Mouse (Mus musculus) lung, embryonic 15.5 days (tissue): ENCODE measurements at regions not wholly inside any gene's neighbourhood (a gene's known extent, or its start where the extent isn't known, plus 50 kb on each side); places are given as distances from the start of the nearest gene placed in this dataset.

Experiments
- ATAC-seq: fragments of 200-750 bp; cut with Nextera tagmentation; 2 replicates; pipeline ENCODE4 v1.8.0; 2017; ENCODE audit warnings: moderate number of reproducible peaks, borderline replicate concordance; ENCODE audit not compliant: low FRiP score, low TSS enrichment; ENCODE audit errors: extremely low read depth
- H3K27ac ChIP-seq: fragments of 300-500 bp; sonication (generic); 2 replicates; pipeline ENCODE4 v1.5.1; 2015; ENCODE audit warnings: moderate library complexity, mild to moderate bottlenecking, inconsistent platforms
- H3K27me3 ChIP-seq: fragments of 300-500 bp; sonication (generic); 2 replicates; pipeline ENCODE4 v1.6.1; 2015; ENCODE audit warnings: inconsistent platforms
- H3K36me3 ChIP-seq: fragments of 300-500 bp; sonication (generic); 2 replicates; pipeline ENCODE4 v1.6.1; 2015; ENCODE audit warnings: inconsistent platforms
- H3K4me1 ChIP-seq: fragments of 300-500 bp; sonication (generic); 2 replicates; pipeline ENCODE4 v1.6.1; 2015; ENCODE audit warnings: inconsistent platforms
- H3K4me2 ChIP-seq: fragments of 300-500 bp; sonication (generic); 2 replicates; pipeline ENCODE4 v1.6.1; 2015; ENCODE audit warnings: inconsistent platforms, mild to moderate bottlenecking, moderate library complexity
- H3K4me3 ChIP-seq: fragments of 300-500 bp; sonication (generic); 2 replicates; pipeline ENCODE4 v1.5.1; 2015; ENCODE audit warnings: mild to moderate bottlenecking, inconsistent platforms
- H3K9ac ChIP-seq: fragments of 300-500 bp; sonication (generic); 2 replicates; pipeline ENCODE4 v1.6.1; 2015; ENCODE audit warnings: inconsistent platforms
- H3K9me3 ChIP-seq: fragments of 300-500 bp; sonication (generic); 2 replicates; pipeline ENCODE4 v1.6.1; 2016; ENCODE audit warnings: inconsistent platforms
- WGBS: fragments of 180-500 bp; shearing (Covaris S2); methylation state at CpG from one replicate; pipeline ENCODE4 v1.1.7; 2015; 5-methylcytosine and 5-hydroxymethylcytosine counted together

DNA sequence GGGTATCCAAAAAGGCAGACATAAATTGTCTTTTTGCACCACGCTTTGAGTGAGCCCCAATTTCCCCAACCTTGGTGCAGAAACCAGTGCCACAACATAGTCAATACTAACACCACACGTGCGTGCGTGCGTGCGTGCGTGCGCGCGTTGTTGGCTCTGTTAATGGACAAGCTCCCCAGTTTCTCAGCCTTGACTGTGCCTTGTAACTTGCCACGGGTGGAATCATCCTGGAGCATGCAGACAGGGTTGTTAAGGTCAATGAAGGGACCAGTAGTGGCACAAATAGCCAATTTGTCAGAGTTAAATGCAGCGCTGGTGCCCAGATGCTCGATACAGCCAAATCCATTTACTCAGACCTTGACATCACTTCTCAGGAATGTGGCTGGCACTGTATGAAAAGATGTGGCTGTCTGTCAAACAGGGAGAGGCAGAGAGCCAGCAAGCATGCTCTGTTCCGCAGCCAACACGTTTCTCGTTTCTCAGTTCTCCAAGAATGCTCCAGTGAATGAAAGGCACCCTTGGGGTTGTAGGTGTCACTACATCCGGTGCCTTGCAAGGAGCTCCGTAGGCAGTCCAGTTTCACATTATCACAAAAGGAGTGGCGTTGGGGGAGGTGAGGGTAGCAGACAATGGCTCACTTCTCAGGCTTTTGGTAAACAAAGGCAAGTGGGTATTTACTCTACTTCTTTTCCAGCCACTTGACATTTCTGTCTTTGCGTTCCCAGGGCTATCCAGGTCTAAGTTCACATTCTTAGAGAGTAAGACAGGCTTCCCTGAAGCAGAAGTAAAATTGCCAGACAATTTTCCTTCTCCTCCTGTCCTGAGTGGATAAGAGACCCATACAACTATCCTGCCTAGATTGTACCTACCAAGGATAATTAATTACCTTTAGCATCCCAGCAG lies 53.2 kb upstream of the Usp27x start:
- Histone ChIP-seq H3K4me2 (peak overlapping the region; percentile 30), H3K27ac (peak overlapping the region; percentile 84)
- 46% methylated on average over 20 of the region's 20 CpGs for WGBS

More for the DNA sequence above, 53.2 kb upstream of the Usp27x start:
- no peaks in the 10 kb centered on the region for H3K9me3 ChIP-seq
- H3K9ac ChIP-seq = no peak overlapping the region
- no peak overlapping the region for H3K4me3 ChIP-seq
- no peaks in the 10 kb centered on the region for H3K27me3 ChIP-seq
- ATAC-seq = peak; percentile 87
- H3K36me3 ChIP-seq = no peaks in the 10 kb centered on the region
- H3K4me1 ChIP-seq = peaks cover 15% of the 10 kb centered on the region; the same call in 1 of the 2 replicates
